Mouse (Mus musculus) heart, postnatal 10 days (tissue): Measurements from ENCODE around the gene 1700029H14Rik. TPM values are rescaled to one million over a fixed set of nuclear protein-coding genes. Genes with fewer than 3 reads are reported as not detected.
A peak's percentile ranks its signal among the peaks of the same experiment; 100 is the strongest.

Experiments
- DNase-seq, 2 experiments: peaks; one replicate each; pipeline ENCODE4 v3.0.0; 2021
- intact Hi-C: fragments of 180-260 bp; cut with DNase I; formaldehyde crosslinking; loops from one replicate; pipeline ENCODE4 v1.15.1; 2025
- total RNA-seq, 2 experiments: library from RNA; stranded (reverse); gene quantifications; 2 replicates each; pipeline ENCODE4 v1.2.3; 2021

Gene 1700029H14Rik
- total RNA-seq, 2 experiments from 2014 or later, result not detected

DNA sequence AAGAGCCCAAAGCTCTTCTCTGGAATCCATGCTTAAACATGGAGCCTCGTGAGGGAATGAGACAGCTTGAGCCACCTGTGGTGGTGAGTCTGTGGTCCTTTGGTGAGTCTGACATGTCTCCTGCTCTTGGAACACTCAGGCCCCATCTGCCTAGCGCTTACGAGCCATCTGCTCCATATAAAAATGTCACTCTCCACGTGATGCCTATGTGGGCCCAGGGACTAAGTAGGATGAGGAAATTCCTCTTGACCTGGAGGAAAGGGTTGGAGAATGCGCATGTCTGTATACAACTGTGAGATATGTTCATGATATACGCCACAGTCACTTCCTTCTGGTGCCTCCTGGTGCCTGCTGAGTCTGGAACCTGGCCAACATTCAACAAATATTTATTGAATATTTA lies 49.6 kb downstream of the 1700029H14Rik start:
- intact Hi-C loops, result no loop called here
- no peak for DNase-seq

DNA sequence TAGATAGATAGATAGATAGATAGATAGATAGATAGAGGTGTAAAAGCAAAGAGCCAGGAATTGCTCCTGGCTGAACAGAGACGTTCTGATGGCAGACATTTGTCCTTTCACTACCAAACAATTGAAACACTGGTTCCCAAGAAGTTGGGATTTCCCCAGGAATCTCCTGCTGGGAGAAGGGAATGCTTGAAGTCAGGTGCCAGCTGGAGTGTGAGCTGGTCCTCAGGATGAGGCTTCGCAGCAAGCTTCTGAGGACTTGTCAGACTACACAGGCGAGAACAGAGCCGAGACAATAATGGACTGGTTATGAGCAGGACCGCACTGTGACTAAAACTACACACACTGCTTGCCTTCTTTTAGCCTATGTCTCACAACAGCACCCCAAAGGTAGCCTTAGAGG lies 50.2 kb downstream of the 1700029H14Rik start:
- no peak for DNase-seq
- intact Hi-C loops, result no loop called here

DNA sequence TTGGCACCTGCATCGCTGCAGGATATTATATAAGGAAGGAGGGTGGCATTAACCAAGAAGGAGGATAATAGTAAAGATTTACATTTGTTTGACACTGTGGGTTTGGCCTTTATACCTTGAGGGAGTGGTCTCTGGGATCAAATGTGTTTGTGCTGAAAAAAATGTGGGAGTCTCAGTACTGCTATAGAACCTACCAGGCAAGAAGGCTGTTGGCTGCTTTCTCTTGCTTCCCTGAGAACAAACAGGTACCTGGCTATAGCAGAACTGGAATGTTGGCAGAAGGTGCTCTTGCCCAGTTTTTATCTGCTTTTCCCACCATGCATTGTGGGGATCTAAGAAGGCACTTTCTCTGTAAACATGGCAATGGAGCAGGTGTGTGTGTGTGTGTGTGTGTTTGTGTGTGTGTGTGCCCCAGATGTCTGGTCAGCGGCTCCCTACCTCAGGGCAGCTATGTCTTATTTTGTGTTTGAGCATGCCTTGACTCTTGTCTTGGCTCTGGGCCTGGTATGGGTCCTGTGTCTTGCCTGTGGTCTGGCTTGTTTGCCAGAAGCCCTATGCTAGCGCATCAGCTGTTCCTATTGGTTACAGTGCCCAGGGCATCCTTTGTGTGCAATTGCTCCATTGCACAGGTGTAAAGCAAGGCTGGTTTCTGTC lies 54.9 kb downstream of the 1700029H14Rik start:
- no peak for DNase-seq
- intact Hi-C loops, result no loop called here

DNA sequence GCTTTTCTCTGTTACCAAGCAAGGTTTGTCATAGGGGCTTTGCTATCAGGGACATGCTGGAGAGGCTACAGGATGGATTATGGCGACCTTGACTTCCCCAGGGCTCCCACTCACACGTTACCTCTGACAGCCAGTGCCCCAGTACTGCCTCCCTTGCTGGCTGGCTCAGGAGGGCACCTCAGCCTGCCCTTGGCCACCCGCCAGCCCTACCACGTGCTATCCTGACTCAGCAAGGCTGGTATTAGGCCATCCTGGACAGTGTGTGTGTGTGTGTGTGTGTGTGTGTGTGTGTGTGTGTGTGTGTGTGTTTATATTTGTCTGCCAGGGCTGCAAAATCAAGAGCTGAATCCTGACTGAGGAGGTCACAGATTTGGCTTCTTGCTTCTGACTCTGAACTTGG lies 55.4 kb downstream of the 1700029H14Rik start:
- DNase-seq, result peak; percentile 89 to 92
- intact Hi-C loops, result no loop called here

DNA sequence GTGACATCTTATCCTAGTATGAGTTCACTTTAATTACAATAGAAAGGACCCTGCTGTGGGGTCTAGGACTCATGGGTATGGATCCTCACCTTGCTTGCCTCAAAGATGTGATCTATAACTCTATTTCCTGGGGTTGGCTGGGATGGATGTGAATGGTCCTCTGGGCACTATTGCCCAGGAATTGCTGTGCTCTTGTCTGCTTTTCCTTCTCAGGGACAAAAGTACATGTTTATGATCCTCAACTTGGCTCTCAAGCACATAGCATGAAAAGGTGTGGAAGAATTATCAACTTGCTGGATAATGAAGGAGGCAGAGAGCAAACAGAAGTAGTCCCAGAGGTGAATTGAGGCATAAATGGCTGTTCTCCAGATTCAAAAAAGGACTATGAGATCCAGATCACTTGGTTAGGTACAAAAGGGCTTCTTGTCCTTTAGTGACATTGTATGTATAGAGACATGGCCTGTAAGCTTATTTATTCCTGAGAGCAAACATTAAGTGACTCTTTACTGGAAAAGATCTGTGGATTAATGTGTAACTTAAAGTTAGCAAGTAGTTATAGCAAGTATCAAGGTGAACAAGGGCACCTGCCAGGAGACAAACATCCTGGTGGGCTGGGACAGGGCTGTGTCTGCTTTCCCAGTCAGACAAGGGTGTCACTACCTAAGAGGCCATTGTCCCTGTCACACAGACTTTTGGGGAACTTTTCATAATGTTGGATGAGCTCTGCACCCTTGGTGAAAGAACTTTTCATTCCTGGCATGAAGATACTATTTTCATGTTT lies 57.2 kb downstream of the 1700029H14Rik start:
- intact Hi-C loops, result no loop called here
- no peak for DNase-seq

DNA sequence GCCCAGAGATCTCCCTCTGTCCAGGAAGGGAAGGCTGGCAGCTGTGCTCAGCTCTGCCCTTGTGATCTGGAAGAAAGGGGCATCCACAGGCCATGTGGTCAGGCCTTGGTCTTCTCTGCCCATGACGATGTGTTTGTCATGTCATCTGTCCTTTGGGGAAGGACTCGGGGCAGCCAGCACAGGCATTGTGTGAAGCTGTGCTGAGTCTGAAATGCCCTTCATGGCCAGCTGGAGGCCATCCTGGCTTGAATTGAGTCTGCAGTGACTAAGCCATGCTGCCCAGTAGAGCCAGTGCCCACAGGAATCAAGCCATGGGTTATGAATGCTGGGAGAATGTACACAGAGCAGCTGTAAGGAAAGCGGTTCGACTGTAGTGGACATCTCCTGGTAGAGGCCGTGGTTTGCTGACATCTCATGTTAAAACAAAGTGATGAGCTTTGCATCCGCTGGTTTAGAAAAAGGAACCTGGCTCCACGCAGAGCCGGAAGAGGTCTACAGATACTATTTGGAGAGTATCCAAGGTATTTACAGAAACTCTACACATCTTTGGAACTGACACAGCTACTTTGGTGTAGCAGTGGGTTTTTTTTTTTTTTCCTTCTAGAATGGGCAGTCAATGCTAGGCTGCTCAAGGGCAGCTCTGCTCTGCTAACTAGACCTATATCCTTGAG lies 58.2 kb downstream of the 1700029H14Rik start:
- DNase-seq, result peak in 1 of 2 experiments; percentile 25
- intact Hi-C loops, result no loop called here

DNA sequence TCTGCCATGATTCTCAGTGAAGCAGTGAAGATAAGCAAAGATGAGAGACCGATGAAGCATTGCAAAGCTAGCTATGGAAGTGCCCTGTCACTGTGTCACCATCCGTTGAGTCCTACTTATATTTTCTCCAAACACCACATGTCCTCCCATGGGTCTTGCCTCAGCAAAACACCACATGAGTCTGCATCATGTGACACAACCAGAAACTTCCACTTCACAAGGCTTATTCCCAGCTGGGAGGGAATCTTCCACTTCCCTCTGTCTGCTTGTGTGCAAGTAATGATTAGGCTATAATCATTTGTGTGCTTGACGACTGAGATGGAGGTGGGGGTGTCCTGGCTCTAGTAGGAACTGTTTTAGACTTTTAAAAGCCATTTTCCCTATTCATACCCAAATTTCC lies 61.0 kb downstream of the 1700029H14Rik start:
- DNase-seq, result no peak
- intact Hi-C loops, result no loop called here

Other genes with a start within 250 kb of the 1700029H14Rik start
- gene Tfdp1, start 223.7 kb downstream of the 1700029H14Rik start, total RNA-seq, result 10 to 100 TPM; 54.7 to 57.2 TPM
- not detected for gene Atp4b, start 165.6 kb downstream of the 1700029H14Rik start, total RNA-seq
- under 1 TPM in 1 of 2 experiments, not detected in 1; 0.05 TPM for gene Grk1, start 157.4 kb downstream of the 1700029H14Rik start, total RNA-seq
- 10 to 100 TPM; 13.5 to 18.8 TPM for gene Tmem255b, start 127.3 kb downstream of the 1700029H14Rik start, total RNA-seq
- 100 to 1,000 TPM; 135 to 143 TPM for gene Gas6, start 68.0 kb downstream of the 1700029H14Rik start, total RNA-seq
- 10 to 100 TPM; 22.3 to 25.1 TPM for gene Rasa3, start 115.1 kb upstream of the 1700029H14Rik start, total RNA-seq
- not detected for gene Cfap97d2, start 143.4 kb upstream of the 1700029H14Rik start, total RNA-seq
- 10 to 100 TPM; 40.6 to 43.1 TPM for gene Cdc16, start 195.2 kb upstream of the 1700029H14Rik start, total RNA-seq
- gene Upf3a, start 223.2 kb upstream of the 1700029H14Rik start, total RNA-seq, result 10 to 100 TPM; 14.0 to 15.0 TPM